In genomic region chr10:80344131-80344661, GRCm38 (mm10) we compare ENCODE assay signal across 9 mouse cellular contexts. TPM values are rescaled to one million over a fixed set of nuclear protein-coding genes. Genes with fewer than 3 reads are reported as not detected.
DNase-seq lines count a peak whose midpoint lies in the region; ATAC-seq and TF ChIP-seq lines count a peak whose summit lies in the region.
"Had no signal": no experiment of that assay in that cellular context is flagged by ENCODE, and none has a peak within 500 bp of the region (broad histone marks: within the 10 kb centered on the region; RNA-seq: fewer than 3 reads in every experiment).

No protein-coding gene starts in this region.

- 36% methylated on average over 9 of the region's 9 CpGs for WGBS in embryonic facial prominence, embryonic 10.5 days
- 34% methylated on average over 9 of the region's 9 CpGs for WGBS in limb, embryonic 13.5 days
- 41% methylated on average over 9 of the region's 9 CpGs for WGBS in hindbrain, embryonic 14.5 days

- peak overlapping the region; percentile 82 for H3K27ac ChIP-seq in layer of hippocampus, adult 2 months
- H3K27ac ChIP-seq in embryonic facial prominence, embryonic 10.5 days (replicated peaks) = no peak overlapping the region
- H3K27ac ChIP-seq in limb, embryonic 13.5 days = no peak overlapping the region
- H3K27ac ChIP-seq in hindbrain, embryonic 14.5 days = no peak overlapping the region
- H3K27ac ChIP-seq: forebrain, embryonic 13.5 days had no signal

- TF ChIP-seq CTCF in layer of hippocampus, adult 2 months (conservative IDR thresholded peaks at IDR 0.05) = no peak

- peaks cover 72% of the 10 kb centered on the region for H3K4me1 ChIP-seq in embryonic facial prominence, embryonic 10.5 days
- H3K4me1 ChIP-seq in limb, embryonic 13.5 days = peaks cover 50% of the 10 kb centered on the region
- H3K4me1 ChIP-seq in hindbrain, embryonic 14.5 days (replicated peaks; ENCODE audit: control insufficient read depth, insufficient read depth, low read length) = peaks cover 14% of the 10 kb centered on the region

- no peaks in the 10 kb centered on the region for H3K9me3 ChIP-seq in embryonic facial prominence, embryonic 10.5 days
- no peaks in the 10 kb centered on the region for H3K9me3 ChIP-seq in limb, embryonic 13.5 days
- no peaks in the 10 kb centered on the region for H3K9me3 ChIP-seq in hindbrain, embryonic 14.5 days (ENCODE audit: control insufficient read depth, low read length)
- H3K9me3 ChIP-seq: forebrain, embryonic 13.5 days had no signal

- ATAC-seq in limb, embryonic 13.5 days (ENCODE audit: low FRiP score, low read depth) = no peak
- ATAC-seq in hindbrain, embryonic 14.5 days (ENCODE audit: low FRiP score) = no peak

- H3K4me2 ChIP-seq in limb, embryonic 13.5 days (replicated peaks) = 0 out of 2 replicates have a peak overlapping the region, but pooled peaks have one; percentile 59
- no peak overlapping the region for H3K4me2 ChIP-seq in hindbrain, embryonic 14.5 days (replicated peaks)

- DNase-seq in layer of hippocampus, adult 2 months (ENCODE audit: low spot score in 2 of 2) = peak in 1 of 2 experiments; percentile 42
- no peak for DNase-seq in layer of hippocampus, postnatal 36 days
- DNase-seq in embryonic facial prominence, embryonic 10.5 days (ENCODE audit: low spot score) = no peak
- DNase-seq in skeletal muscle tissue, adult 2 months (ENCODE audit: low read depth, low spot score) = peak; percentile 86
- no peak for DNase-seq in hindbrain, embryonic 14.5 days (ENCODE audit: low spot score)
- DNase-seq in adrenal gland, adult 8-10 months = no peak
- no peak for DNase-seq in Muller cell, postnatal 12 days (ENCODE audit: inconsistent ontology term)

- peaks cover 99% of the 10 kb centered on the region for H3K27me3 ChIP-seq in embryonic facial prominence, embryonic 10.5 days (replicated peaks; ENCODE audit: low read depth, poor library complexity, severe bottlenecking)
- peaks cover 98% of the 10 kb centered on the region for H3K27me3 ChIP-seq in limb, embryonic 13.5 days
- H3K27me3 ChIP-seq in hindbrain, embryonic 14.5 days (ENCODE audit: control insufficient read depth, insufficient read depth, low read length) = peaks cover 91% of the 10 kb centered on the region

- H3K36me3 ChIP-seq in embryonic facial prominence, embryonic 10.5 days (replicated peaks) = no peaks in the 10 kb centered on the region
- no peaks in the 10 kb centered on the region for H3K36me3 ChIP-seq in limb, embryonic 13.5 days
- no peaks in the 10 kb centered on the region for H3K36me3 ChIP-seq in hindbrain, embryonic 14.5 days (replicated peaks; ENCODE audit: control insufficient read depth, insufficient read depth)

- H3K9ac ChIP-seq in limb, embryonic 13.5 days = no peak overlapping the region
- no peak overlapping the region for H3K9ac ChIP-seq in hindbrain, embryonic 14.5 days
- H3K9ac ChIP-seq: forebrain, embryonic 13.5 days had no signal

- peak overlapping the region; percentile 44 for H3K4me3 ChIP-seq in layer of hippocampus, adult 2 months
- H3K4me3 ChIP-seq in embryonic facial prominence, embryonic 10.5 days = peak overlapping the region; percentile 37; the same call in 1 of the 2 replicates
- H3K4me3 ChIP-seq in limb, embryonic 13.5 days = no peak overlapping the region
- H3K4me3 ChIP-seq in hindbrain, embryonic 14.5 days (replicated peaks; ENCODE audit: low read length) = no peak overlapping the region

RNA-seq across cellular contexts. Expression of gene Adamtsl5, which starts 4.0 kb away (rescaled TPM):
- total RNA-seq in layer of hippocampus, adult 2 months (2021) = 1 to 10 TPM; 4.7 to 7.2 TPM
- total RNA-seq in layer of hippocampus, postnatal 36 days (2021) = 1 to 10 TPM; 4.9 to 5.2 TPM
- 0.65 and 0.88 TPM in 2 replicates for polyA plus RNA-seq in embryonic facial prominence, embryonic 10.5 days (2016; fragmentation: Nextera tagmentation; extraction: Ambion mirVana)
- polyA plus RNA-seq in limb, embryonic 13.5 days (2015; fragmentation: Nextera tagmentation; extraction: Ambion mirVana) = 2.0 and 2.4 TPM in 2 replicates
- polyA plus RNA-seq in hindbrain, embryonic 14.5 days (2014; fragmentation: Nextera tagmentation; extraction: Ambion mirVana) = 0.84 and 0.90 TPM in 2 replicates
- 10 to 100 TPM in 2 of 4 experiments, 1 to 10 TPM in 2; 9.2 to 11.1 (median 10.3) TPM for total RNA-seq in adrenal gland, adult 8-10 months (2022)

RNA-seq across cellular contexts. Expression of gene Plk5, which starts 12.1 kb away (rescaled TPM):
- total RNA-seq in layer of hippocampus, adult 2 months (2021) = 10 to 100 TPM; 33.4 to 36.6 TPM
- 10 to 100 TPM; 23.2 to 23.4 TPM for total RNA-seq in layer of hippocampus, postnatal 36 days (2021)
- 0.37 and 0.43 TPM in 2 replicates for polyA plus RNA-seq in embryonic facial prominence, embryonic 10.5 days (2016; fragmentation: Nextera tagmentation; extraction: Ambion mirVana)
- polyA plus RNA-seq in limb, embryonic 13.5 days (2015; fragmentation: Nextera tagmentation; extraction: Ambion mirVana) = 1.2 and 2.2 TPM in 2 replicates
- 3.6 and 4.1 TPM in 2 replicates for polyA plus RNA-seq in hindbrain, embryonic 14.5 days (2014; fragmentation: Nextera tagmentation; extraction: Ambion mirVana)
- total RNA-seq in adrenal gland, adult 8-10 months (2022) = 1 to 10 TPM in 1 of 4 experiments, under 1 TPM in 3; 0.21 to 1.3 (median 0.41) TPM

RNA-seq across cellular contexts. Expression of gene Reep6, which starts 14.4 kb away (rescaled TPM):
- 10 to 100 TPM in 1 of 2 experiments, 1 to 10 TPM in 1; 9.6 to 11.0 TPM for total RNA-seq in layer of hippocampus, adult 2 months (2021)
- total RNA-seq in layer of hippocampus, postnatal 36 days (2021) = 10 to 100 TPM in 1 of 2 experiments, 1 to 10 TPM in 1; 8.6 to 10.3 TPM
- 6.6 TPM in 2 replicates for polyA plus RNA-seq in embryonic facial prominence, embryonic 10.5 days (2016; fragmentation: Nextera tagmentation; extraction: Ambion mirVana)
- 6.1 and 6.3 TPM in 2 replicates for polyA plus RNA-seq in limb, embryonic 13.5 days (2015; fragmentation: Nextera tagmentation; extraction: Ambion mirVana)
- 5.3 and 5.8 TPM in 2 replicates for polyA plus RNA-seq in hindbrain, embryonic 14.5 days (2014; fragmentation: Nextera tagmentation; extraction: Ambion mirVana)
- total RNA-seq in adrenal gland, adult 8-10 months (2022) = 1 to 10 TPM; 5.1 to 6.6 (median 5.9) TPM

RNA-seq across cellular contexts. Expression of gene Pcsk4, which starts 14.9 kb away (rescaled TPM):
- 1 to 10 TPM; 2.8 to 3.2 TPM for total RNA-seq in layer of hippocampus, adult 2 months (2021)
- total RNA-seq in layer of hippocampus, postnatal 36 days (2021) = 1 to 10 TPM; 2.2 to 2.6 TPM
- polyA plus RNA-seq in embryonic facial prominence, embryonic 10.5 days (2016; fragmentation: Nextera tagmentation; extraction: Ambion mirVana) = 5.0 and 5.5 TPM in 2 replicates
- polyA plus RNA-seq in limb, embryonic 13.5 days (2015; fragmentation: Nextera tagmentation; extraction: Ambion mirVana) = 4.8 and 6.5 TPM in 2 replicates
- 4.4 and 4.7 TPM in 2 replicates for polyA plus RNA-seq in hindbrain, embryonic 14.5 days (2014; fragmentation: Nextera tagmentation; extraction: Ambion mirVana)
- total RNA-seq in adrenal gland, adult 8-10 months (2022) = 1 to 10 TPM; 3.5 to 8.2 (median 5.8) TPM

RNA-seq across cellular contexts. Expression of gene 2310011J03Rik, which starts 23.9 kb away (rescaled TPM):
- total RNA-seq in layer of hippocampus, adult 2 months (2021) = 10 to 100 TPM; 23.5 to 25.7 TPM
- 10 to 100 TPM; 22.4 to 23.0 TPM for total RNA-seq in layer of hippocampus, postnatal 36 days (2021)
- polyA plus RNA-seq in embryonic facial prominence, embryonic 10.5 days (2016; fragmentation: Nextera tagmentation; extraction: Ambion mirVana) = 53.7 and 56.2 TPM in 2 replicates
- 50.7 and 51.2 TPM in 2 replicates for polyA plus RNA-seq in limb, embryonic 13.5 days (2015; fragmentation: Nextera tagmentation; extraction: Ambion mirVana)
- 23.3 and 24.5 TPM in 2 replicates for polyA plus RNA-seq in hindbrain, embryonic 14.5 days (2014; fragmentation: Nextera tagmentation; extraction: Ambion mirVana)
- total RNA-seq in adrenal gland, adult 8-10 months (2022) = 10 to 100 TPM; 34.7 to 40.0 (median 35.4) TPM

Comparison
In these comparisons a context has a peak if more than half of its experiments do, and no peak if none do; other contexts are left out.
1. H3K4me3 ChIP-seq: peak in layer of hippocampus, adult 2 months (single experiment) and embryonic facial prominence, embryonic 10.5 days (single experiment); none in limb, embryonic 13.5 days (single experiment) and hindbrain, embryonic 14.5 days (single experiment).
2. RNA of gene Plk5, which starts 12.1 kb away (total RNA-seq): 33.4 to 36.6 TPM in layer of hippocampus, adult 2 months and 23.2 to 23.4 TPM in layer of hippocampus, postnatal 36 days; 0.21 to 1.3 TPM in adrenal gland, adult 8-10 months; every median in the first group is over 10 times any median in the second.